Mouse (Mus musculus) regulatory T cell (primary cell): Measurements from ENCODE around the gene Palld.

ENCODE experiments used
- in situ Hi-C: fragments of 300-600 bp; cut with MboI, MseI; formaldehyde crosslinking; loops from one replicate; pipeline ENCODE4 v1.15.1; 2025; ENCODE audit warnings: high pct_unique_total_duplicates

Palld gene

GRCm38 (mm10) chr8:61775936-61776335, 126.6 kb downstream of the Palld start:
- in situ Hi-C loops, result no loop called here

DNA sequence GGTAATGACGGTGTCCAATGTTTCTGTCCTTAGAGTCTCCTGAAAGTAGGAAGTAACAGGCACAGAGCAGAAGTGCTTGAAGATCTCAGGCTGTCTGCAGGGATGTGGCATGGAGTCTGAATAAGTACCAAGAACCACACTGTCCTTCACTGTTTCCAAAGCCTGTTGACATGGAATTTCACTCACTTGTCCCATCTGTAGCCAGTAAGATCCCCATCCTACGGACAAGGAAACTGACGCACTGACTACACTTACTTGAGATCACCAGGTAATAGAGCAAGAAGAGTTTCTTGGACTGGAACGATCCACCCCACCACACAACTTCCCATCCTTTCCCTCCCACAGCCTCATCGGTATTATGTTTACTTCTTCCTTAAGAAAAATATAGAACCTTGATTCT, 128.3 kb downstream of the Palld start:
- in situ Hi-C loops, result no loop called here

DNA sequence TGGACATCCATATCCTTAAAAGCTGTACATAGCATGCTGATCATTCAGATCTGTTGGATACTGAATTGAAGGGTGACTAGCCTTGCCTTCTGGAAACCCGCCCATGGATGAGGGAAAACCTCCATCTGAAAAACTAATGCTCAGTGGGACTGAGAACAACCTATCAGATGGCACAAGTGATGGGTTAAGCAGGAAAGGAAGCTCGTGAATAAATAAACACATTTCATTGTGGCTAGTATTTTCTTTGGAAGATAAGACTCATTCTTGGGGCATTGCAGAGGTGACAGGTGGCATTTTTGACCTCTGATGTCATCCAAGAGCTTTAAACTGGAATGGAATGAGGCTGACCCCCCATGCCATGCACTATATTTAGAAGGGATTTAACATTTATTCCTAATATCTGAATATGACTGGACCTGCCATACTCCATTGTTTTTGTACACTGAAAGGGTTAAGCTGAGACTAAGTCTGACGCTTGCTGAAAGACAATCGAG, 128.8 kb downstream of the Palld start:
- in situ Hi-C loops, result no loop called here

GRCm38 (mm10) chr8:61771328-61771727, 131.2 kb downstream of the Palld start:
- in situ Hi-C loops, result no loop called here

DNA sequence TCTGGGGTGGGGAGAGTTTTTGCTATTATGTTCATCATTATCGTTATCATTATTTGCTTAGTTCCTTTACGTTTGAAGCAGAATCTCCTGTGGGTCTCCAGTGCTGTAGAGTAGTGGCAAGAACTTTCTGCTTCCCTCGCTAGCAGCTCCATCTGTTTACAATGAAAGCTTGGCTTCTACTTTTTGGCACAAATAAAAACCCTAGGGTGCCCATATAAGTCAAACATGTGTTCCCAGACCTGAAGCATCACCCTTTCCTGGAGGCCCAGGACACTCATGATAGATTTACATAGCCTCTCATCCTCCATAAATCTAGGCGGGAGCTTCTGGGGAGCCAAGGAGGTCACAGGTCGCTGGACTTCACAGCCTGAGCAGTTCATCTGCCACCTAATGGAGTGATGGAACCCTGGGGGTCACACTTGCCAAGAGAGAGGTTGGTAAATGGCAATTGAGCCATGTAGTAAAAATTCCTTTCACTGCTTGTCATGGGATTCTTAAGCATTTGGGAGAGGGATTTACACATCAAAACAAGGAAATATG, 133.1 kb downstream of the Palld start:
- in situ Hi-C loops, result no loop called here

DNA sequence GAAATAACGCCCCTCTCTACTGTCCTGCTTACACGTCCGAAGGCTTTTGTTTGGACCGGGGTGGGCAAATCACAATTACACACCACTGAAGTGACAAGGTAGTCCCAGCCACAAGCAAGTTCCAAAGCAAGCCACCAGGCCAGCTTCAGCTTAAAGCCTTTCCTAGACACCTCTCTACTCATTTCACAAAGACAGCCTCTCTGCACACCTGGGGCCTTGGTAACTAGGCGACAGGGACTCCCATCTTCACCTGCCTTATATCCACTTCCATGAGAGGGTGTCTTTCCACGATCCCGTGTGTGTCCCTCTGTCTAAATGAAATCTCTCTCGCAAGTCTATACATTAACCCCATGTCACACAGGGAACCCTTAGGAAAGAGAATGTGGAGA, 142.3 kb downstream of the Palld start:
- in situ Hi-C loops, result no loop called here

DNA sequence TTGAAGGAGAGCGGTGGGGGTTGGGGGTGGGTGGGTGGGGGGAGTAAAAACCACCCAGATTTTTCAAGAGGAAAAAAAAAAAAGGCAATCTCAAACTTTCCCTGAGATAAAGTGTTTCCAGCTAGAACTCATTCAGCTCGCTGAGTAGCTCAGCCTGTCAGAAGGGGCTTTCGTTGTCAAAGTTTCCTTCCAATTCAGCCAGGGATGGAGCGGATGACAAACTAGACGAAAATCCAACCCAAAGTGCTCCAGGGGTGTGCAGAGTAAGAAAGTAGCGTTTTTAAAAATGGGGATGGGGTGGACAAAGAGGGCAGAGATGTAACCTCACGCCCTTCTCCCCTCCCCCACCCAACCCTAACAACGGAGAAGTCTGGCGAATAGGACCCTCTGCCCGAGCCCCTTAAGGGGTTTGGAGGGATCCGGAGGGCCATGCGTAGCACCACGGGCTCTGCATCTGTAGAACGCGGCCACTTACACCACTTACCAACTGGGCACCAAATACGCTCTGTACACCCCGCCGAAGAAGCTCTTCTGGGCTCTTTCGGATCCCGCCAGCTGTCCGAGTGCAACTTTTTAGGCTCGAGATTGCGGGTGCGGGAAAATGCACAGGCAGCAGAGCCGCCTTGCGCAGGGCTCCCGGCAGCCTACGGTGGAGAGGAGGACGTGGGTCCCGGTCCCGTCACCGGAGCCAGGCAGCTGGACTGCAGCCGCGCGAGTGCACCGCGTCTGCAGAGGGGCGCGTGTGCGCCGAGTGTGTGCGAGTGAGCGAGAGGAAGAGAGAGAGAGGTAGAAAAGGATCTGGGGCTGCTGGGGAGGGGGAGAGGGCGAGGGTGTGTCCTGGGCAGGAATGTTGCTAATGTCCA, 142.9 kb downstream of the Palld start:
- in situ Hi-C loops, result no loop called here

DNA sequence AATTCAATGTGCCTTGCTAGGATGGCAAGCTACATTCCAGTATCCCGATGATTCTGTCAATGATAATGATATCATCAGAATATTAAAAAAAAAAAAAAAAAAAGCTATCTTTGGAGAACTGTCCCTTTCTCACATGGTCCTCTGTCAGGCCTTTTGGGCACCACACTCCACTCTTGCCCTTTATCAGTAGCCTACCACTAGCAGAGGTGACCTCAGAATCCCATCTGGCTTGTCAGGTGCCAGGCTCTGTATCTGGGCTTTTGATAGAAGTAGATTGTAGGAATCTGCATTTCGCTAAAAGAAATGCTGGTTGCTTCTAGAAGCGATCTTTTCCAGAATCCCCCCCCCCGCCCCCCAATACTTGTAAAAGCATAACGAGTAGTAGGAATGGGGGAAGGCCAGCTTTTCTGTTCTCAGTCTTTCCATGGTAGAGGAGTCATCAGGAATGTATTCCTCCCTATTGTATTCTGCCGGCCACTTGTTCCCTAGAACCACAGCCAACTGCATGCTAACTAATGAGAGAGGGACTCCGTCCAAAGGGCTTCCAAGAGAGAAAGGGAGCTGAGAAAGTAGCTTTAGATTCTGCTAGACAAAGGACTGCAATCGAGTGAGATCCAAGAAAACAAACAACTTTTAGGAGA, 143.7 kb downstream of the Palld start:
- in situ Hi-C loops, result no loop called here

DNA sequence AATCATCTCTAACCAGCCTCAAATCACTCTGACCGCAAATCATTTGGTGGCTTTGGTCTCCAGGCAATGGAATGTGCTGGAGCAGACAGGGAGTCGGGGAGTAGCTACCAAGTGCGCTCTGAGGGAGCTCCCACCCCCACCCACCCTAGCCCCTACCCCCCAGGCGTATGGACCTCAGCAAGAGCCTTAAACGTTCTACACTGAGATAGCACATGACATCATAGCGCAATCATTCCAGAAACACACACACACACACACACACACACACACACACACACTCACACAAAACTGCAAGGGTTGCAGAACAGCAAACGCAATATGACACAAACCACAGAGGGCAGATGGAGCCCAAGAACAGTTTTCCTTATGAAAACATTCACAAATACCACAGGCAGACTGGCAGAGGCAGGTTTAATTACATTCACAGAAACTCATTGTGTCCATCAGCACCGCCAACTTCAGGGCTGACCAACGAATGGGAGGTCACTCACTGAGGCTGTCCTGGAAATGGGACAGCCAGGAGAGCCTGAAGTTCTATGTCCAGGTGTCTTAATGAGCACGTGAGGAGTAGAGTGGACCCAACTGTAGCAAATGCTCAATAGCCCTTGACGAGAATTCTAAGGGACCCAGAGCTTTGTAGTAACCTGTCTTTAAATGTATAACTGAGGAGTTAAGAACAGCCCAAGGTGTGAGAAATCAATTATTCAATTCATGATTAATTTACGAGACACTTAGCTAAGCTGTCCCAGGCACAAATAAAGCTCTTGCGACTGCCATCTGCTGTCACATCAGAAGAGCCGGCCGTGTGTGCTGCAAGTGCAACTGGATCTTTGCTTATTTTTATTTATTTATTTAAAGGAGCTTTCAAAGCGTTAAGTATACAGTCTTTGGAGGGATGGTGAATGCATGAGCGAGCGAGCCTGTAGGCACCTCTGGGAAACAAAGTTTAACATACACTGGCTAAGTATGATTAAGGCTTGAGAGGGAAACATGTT, 145.2 kb downstream of the Palld start:
- in situ Hi-C loops, result no loop called here

GRCm38 (mm10) chr8:61755186-61755585, 147.3 kb downstream of the Palld start:
- in situ Hi-C loops, result no loop called here

- in situ Hi-C loops, result no loop called here
Observed at GRCm38 (mm10) chr8:61747070-61747469, 155.4 kb downstream of the Palld start.

DNA sequence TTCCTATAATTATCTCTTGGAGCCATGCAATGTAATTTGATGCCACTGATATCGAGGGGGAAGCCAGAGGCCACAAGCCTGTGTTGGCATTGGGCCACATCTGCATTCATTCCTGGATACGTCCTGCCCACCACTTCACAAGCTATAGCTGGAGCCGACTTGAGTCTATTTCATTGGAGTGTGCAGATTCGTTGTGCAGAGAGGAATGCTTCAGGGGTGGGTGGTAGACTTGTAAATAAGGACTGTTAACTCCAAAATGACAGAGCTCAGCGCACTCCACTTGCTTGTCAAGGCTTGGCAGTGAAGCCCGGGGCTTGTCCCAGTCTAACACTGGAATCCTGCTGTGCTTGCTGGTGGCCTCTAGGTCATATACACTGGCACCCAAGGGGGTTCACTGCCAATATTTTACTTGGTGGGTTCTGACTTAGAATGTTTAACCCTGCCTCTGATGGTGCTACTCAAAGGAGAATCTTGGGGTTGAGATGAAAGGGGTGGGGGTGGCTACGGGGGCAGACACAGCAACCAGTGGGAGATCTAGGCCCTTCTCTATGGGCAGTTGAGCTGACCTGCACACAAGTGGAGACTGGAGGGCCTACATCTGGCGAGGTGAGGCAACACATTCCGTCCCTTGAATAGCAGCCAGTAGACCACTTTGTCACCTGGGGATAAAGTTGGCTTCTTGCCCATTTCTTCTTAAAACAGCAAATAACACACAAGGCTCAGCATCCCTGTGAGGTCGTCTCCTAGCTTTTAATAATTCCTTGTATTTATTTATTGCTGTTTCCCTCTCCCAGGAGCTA, 157.1 kb downstream of the Palld start:
- in situ Hi-C loops, result no loop called here

DNA sequence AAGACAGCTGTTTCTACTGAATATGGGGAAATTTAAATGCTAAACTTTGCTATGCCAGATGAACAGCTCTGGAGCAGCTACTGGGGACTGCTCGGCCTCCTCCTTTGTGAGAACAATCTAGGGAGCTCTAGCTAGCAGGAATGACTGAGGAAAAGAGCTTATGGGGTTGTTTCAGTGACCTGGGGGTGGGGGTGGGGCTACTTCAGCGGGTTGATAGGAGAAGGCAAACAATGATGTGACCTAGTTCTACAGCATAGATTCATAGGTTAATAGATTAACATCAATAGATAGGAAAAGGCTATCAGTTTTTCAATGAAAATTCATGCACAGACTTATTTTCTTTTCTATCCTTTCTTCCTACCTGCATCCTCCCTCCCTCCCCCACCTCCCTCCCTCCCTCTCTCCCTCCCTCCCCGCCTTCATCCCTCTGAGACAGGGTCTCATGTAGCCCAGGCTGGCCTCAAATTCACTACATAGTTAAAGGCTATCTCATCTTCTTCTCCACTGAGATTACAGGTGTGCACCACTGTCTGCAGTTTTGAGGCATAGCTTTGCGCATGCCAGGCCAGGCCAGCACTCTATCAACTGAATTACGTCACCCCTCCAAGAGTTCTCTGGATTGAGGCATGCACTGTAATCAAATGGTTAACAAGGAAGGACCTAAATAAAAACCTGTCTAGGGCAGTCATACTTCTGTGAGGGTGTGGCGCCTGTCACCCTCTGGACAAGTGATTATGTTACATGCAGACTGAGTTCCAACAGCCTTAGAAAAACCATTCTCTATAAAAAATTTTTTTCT, 158.5 kb downstream of the Palld start:
- in situ Hi-C loops, result no loop called here

GRCm38 (mm10) chr8:61737465-61737864, 165.0 kb downstream of the Palld start:
- in situ Hi-C loops, result no loop called here

- in situ Hi-C loops, result no loop called here
Observed at GRCm38 (mm10) chr8:61736739-61737243, 165.7 kb downstream of the Palld start.

GRCm38 (mm10) chr8:61736117-61736516, 166.4 kb downstream of the Palld start:
- in situ Hi-C loops, result no loop called here

GRCm38 (mm10) chr8:61734164-61734563, 168.3 kb downstream of the Palld start:
- in situ Hi-C loops, result no loop called here

- in situ Hi-C loops, result no loop called here
Observed at GRCm38 (mm10) chr8:61732184-61732583, 170.3 kb downstream of the Palld start.

GRCm38 (mm10) chr8:61731306-61732088, 171.0 kb downstream of the Palld start:
- in situ Hi-C loops, result no loop called here
